Mouse (Mus musculus): ENCODE results near the gene Heyl. TPM values are rescaled to one million over a fixed set of nuclear protein-coding genes. Genes with fewer than 3 reads are reported as not detected.
A peak's percentile ranks its signal among the peaks of the same experiment; 100 is the strongest.
"Not testable (repeated sequence)": the region's sequence is repeated elsewhere in the genome, so short reads cannot be mapped to it uniquely, and the experiment has no call there.

Gene Heyl
- polyA plus RNA-seq, 1 experiment from 2014 or later: 0.83 TPM

- no peak within 1 kb of the TSS for H3K27ac ChIP-seq
- H3K4me3 ChIP-seq: no peak within 1 kb of the TSS
- 45% methylated on average over 5 of the region's 5 CpGs for WGBS (ENCODE audit: insufficient replicate concordance)
- no peaks in the 10 kb centered on the region for H3K9me3 ChIP-seq (replicated peaks)
- no peak within 1 kb of the TSS for H3K9ac ChIP-seq
- peaks cover 12% of the 10 kb centered on the region for H3K27me3 ChIP-seq (replicated peaks)
- H3K36me3 ChIP-seq: no peaks in the 10 kb centered on the region
- no peak for ATAC-seq
- no peaks in the 10 kb centered on the region for H3K4me1 ChIP-seq
- H3K4me2 ChIP-seq: no peak within 1 kb of the TSS
Observed at GRCm38 (mm10) chr4:123261721-123262401, 28.5 kb downstream of the Heyl start, which contains the start of gene Pabpc4. TSS of gene Pabpc4 (plus strand) at chr4:123262351.

- Histone ChIP-seq H3K4me3 (no peak overlapping the region), H3K9me3 (replicated peaks) (no peaks in the 10 kb centered on the region), H3K4me2 (no peak overlapping the region), H3K4me1 (no peaks in the 10 kb centered on the region), H3K27ac (no peak overlapping the region), H3K36me3 (no peaks in the 10 kb centered on the region), H3K27me3 (replicated peaks) (peaks cover 11% of the 10 kb centered on the region), H3K9ac (no peak overlapping the region)
- WGBS (ENCODE audit: insufficient replicate concordance): 64% methylated on average over 3 of the region's 3 CpGs
- ATAC-seq: no peak
Observed at GRCm38 (mm10) chr4:123271063-123271462, 37.7 kb downstream of the Heyl start.

- Histone ChIP-seq H3K4me1 (peaks cover 28% of the 10 kb centered on the region), H3K4me2 (no peak overlapping the region), H3K36me3 (peaks cover 15% of the 10 kb centered on the region), H3K27ac (no peak overlapping the region), H3K4me3 (no peak overlapping the region), H3K9ac (no peak overlapping the region), H3K27me3 (replicated peaks) (peaks cover 7% of the 10 kb centered on the region; the same call in 1 of the 2 replicates), H3K9me3 (replicated peaks) (no peaks in the 10 kb centered on the region)
- WGBS (ENCODE audit: insufficient replicate concordance): 47% methylated on average over 3 of the region's 3 CpGs
- ATAC-seq: no peak
Observed at GRCm38 (mm10) chr4:123280117-123280516, 46.8 kb downstream of the Heyl start.

- Histone ChIP-seq H3K4me3 (peak overlapping the region; percentile 73), H3K27ac (peak overlapping the region; percentile 96; the same call in 1 of the 2 replicates), H3K9me3 (replicated peaks) (no peaks in the 10 kb centered on the region), H3K4me1 (peaks cover 50% of the 10 kb centered on the region), H3K9ac (peak overlapping the region; percentile 95; the same call in 1 of the 2 replicates), H3K36me3 (peaks cover 39% of the 10 kb centered on the region), H3K27me3 (replicated peaks) (no peaks in the 10 kb centered on the region), H3K4me2 (peak overlapping the region; percentile 82)
- ATAC-seq: peak; percentile 87
- under 1% methylated on average over 25 of the region's 25 CpGs for WGBS (ENCODE audit: insufficient replicate concordance)
Observed at GRCm38 (mm10) chr4:123282500-123282899, 49.1 kb downstream of the Heyl start.

GRCm38 (mm10) chr4:123282915-123283674 lies 49.7 kb downstream of the Heyl start:
- Histone ChIP-seq H3K4me2 (peak overlapping the region; percentile 82), H3K4me3 (peak overlapping the region; percentile 73), H3K27ac (peak overlapping the region; percentile 96), H3K9ac (peak overlapping the region; percentile 95), H3K36me3 (peaks cover 45% of the 10 kb centered on the region), H3K4me1 (peaks cover 56% of the 10 kb centered on the region)
- ATAC-seq: peak; percentile 30; the same call in 1 of the 2 replicates
- H3K27me3 ChIP-seq (replicated peaks); H3K9me3 ChIP-seq (replicated peaks): not testable (repeated sequence)
- under 1% methylated on average over 47 of the region's 55 CpGs for WGBS (ENCODE audit: insufficient replicate concordance)

- Histone ChIP-seq H3K9ac (peak overlapping the region; percentile 95), H3K4me2 (peak overlapping the region; percentile 82), H3K36me3 (peaks cover 51% of the 10 kb centered on the region), H3K4me3 (peak overlapping the region; percentile 73), H3K27ac (peak overlapping the region; percentile 96), H3K4me1 (peaks cover 62% of the 10 kb centered on the region)
- not testable (repeated sequence) for H3K9me3 ChIP-seq (replicated peaks); ATAC-seq; H3K27me3 ChIP-seq (replicated peaks)
- under 1% methylated on average over 15 of the region's 15 CpGs for WGBS (ENCODE audit: insufficient replicate concordance)
Observed at GRCm38 (mm10) chr4:123283675-123284064, 50.3 kb downstream of the Heyl start.

- Histone ChIP-seq H3K27ac (peak overlapping the region; percentile 96), H3K4me1 (peaks cover 68% of the 10 kb centered on the region), H3K4me2 (peak overlapping the region; percentile 82), H3K27me3 (replicated peaks) (no peaks in the 10 kb centered on the region), H3K36me3 (peaks cover 64% of the 10 kb centered on the region), H3K4me3 (peak overlapping the region; percentile 73), H3K9me3 (replicated peaks) (no peaks in the 10 kb centered on the region), H3K9ac (peak overlapping the region; percentile 95)
- peak; percentile 40 for ATAC-seq
- WGBS (ENCODE audit: insufficient replicate concordance): 30% methylated on average over 6 of the region's 6 CpGs
Observed at GRCm38 (mm10) chr4:123284731-123285624, 51.6 kb downstream of the Heyl start.

GRCm38 (mm10) chr4:123286790-123287189 lies 53.4 kb downstream of the Heyl start:
- peak; percentile 81 for ATAC-seq
- Histone ChIP-seq H3K27ac (peak overlapping the region; percentile 96), H3K36me3 (peaks cover 82% of the 10 kb centered on the region), H3K4me1 (peaks cover 69% of the 10 kb centered on the region), H3K4me3 (peak overlapping the region; percentile 73), H3K9ac (peak overlapping the region; percentile 95), H3K27me3 (replicated peaks) (no peaks in the 10 kb centered on the region), H3K9me3 (replicated peaks) (no peaks in the 10 kb centered on the region), H3K4me2 (peak overlapping the region; percentile 82)
- 30% methylated on average over 2 of the region's 2 CpGs for WGBS (ENCODE audit: insufficient replicate concordance)

GRCm38 (mm10) chr4:123289038-123289437 lies 55.7 kb downstream of the Heyl start:
- Histone ChIP-seq H3K27ac (peak overlapping the region; percentile 96), H3K9me3 (replicated peaks) (no peaks in the 10 kb centered on the region), H3K36me3 (peaks cover 100% of the 10 kb centered on the region), H3K4me1 (peaks cover 72% of the 10 kb centered on the region), H3K9ac (0 out of 2 replicates have a peak overlapping the region, but pooled peaks have one; percentile 27), H3K4me3 (no peak overlapping the region), H3K27me3 (replicated peaks) (no peaks in the 10 kb centered on the region), H3K4me2 (peak overlapping the region; percentile 82)
- WGBS (ENCODE audit: insufficient replicate concordance): 92% methylated on average over 12 of the region's 12 CpGs
- no peak for ATAC-seq

GRCm38 (mm10) chr4:123292390-123292789 lies 59.0 kb downstream of the Heyl start:
- 92% methylated on average over 3 of the region's 3 CpGs for WGBS (ENCODE audit: insufficient replicate concordance)
- H3K4me3 ChIP-seq: no peak overlapping the region
- no peaks in the 10 kb centered on the region for H3K27me3 ChIP-seq (replicated peaks)
- ATAC-seq: no peak
- no peaks in the 10 kb centered on the region for H3K9me3 ChIP-seq (replicated peaks)
- H3K4me2 ChIP-seq: no peak overlapping the region
- peaks cover 42% of the 10 kb centered on the region for H3K4me1 ChIP-seq
- no peak overlapping the region for H3K27ac ChIP-seq
- H3K9ac ChIP-seq: no peak overlapping the region
- H3K36me3 ChIP-seq: peaks cover 100% of the 10 kb centered on the region

- H3K4me3 ChIP-seq: no peak overlapping the region
- peaks cover 100% of the 10 kb centered on the region for H3K36me3 ChIP-seq
- no peak for ATAC-seq
- no peak overlapping the region for H3K4me2 ChIP-seq
- H3K9ac ChIP-seq: no peak overlapping the region
- no peaks in the 10 kb centered on the region for H3K9me3 ChIP-seq (replicated peaks)
- H3K4me1 ChIP-seq: peaks cover 36% of the 10 kb centered on the region
- no peaks in the 10 kb centered on the region for H3K27me3 ChIP-seq (replicated peaks)
- WGBS (ENCODE audit: insufficient replicate concordance): 87% methylated on average over 7 of the region's 7 CpGs
- H3K27ac ChIP-seq: no peak overlapping the region
Observed at GRCm38 (mm10) chr4:123292989-123293388, 59.6 kb downstream of the Heyl start.

All from liver, embryonic 12.5 days (tissue).